24 mouse cellular contexts compared by ENCODE assay signal in the genomic region with DNA sequence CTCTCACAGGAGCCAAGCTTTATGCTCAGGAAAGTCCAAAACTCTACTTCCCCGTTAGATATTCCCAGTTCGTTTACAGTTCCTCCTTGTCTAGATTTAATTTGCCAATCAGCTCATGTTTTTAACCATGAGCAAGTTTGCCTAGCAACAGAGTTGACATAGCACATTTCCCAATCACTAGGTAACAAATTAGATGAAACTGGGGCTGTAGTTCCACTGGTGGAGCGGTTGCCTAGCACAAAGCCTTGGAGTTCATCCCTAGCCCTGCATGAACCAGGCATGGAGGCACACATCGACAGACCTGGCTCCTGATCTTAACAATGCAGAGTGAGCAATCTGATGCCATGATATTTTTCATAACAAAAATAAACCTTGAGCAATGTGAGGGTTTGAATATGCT. TPM values are rescaled to one million over a fixed set of nuclear protein-coding genes. Genes with fewer than 3 reads are reported as not detected.
A peak's percentile ranks its signal among the peaks of the same experiment; 100 is the strongest.
DNase-seq lines count a peak whose midpoint lies in the region; ATAC-seq and TF ChIP-seq lines count a peak whose summit lies in the region.
"Had no signal": no experiment of that assay in that cellular context is flagged by ENCODE, and none has a peak within 500 bp of the region (broad histone marks: within the 10 kb centered on the region; RNA-seq: fewer than 3 reads in every experiment).

No protein-coding gene starts in this region.

- ATAC-seq in liver, postnatal 0 days: 0 out of 2 replicates have a peak, but pooled peaks have one; percentile 36
- ATAC-seq in liver, embryonic 11.5 days (replicated peaks; ENCODE audit: low FRiP score): no peak
- no peak for ATAC-seq in neural tube, embryonic 15.5 days (ENCODE audit: low FRiP score)
- ATAC-seq: forebrain, embryonic 15.5 days had no signal

- no peak overlapping the region for H3K4me2 ChIP-seq in liver, postnatal 0 days (ENCODE audit: low read depth, low read length)
- H3K4me2 ChIP-seq in liver, embryonic 11.5 days: no peak overlapping the region
- no peak overlapping the region for H3K4me2 ChIP-seq in neural tube, embryonic 15.5 days
- H3K4me2 ChIP-seq: embryonic facial prominence, embryonic 15.5 days; forebrain, embryonic 15.5 days; heart, embryonic 11.5 days; heart, embryonic 15.5 days; hindbrain, embryonic 14.5 days had no signal

- TF ChIP-seq POLR2A in cerebellum, adult 2 months (IDR thresholded peaks at IDR 0.05; ENCODE audit: borderline replicate concordance, insufficient read depth, low read length): no peak

- H3K27me3 ChIP-seq in liver, postnatal 0 days (ENCODE audit: insufficient read depth, low read length): no peaks in the 10 kb centered on the region
- H3K27me3 ChIP-seq in liver, embryonic 11.5 days (replicated peaks; ENCODE audit: control insufficient read depth, insufficient read depth, low read length): no peaks in the 10 kb centered on the region
- H3K27me3 ChIP-seq in cerebellum, adult 2 months (ENCODE audit: control insufficient read depth, insufficient read depth, low read length): no peaks in the 10 kb centered on the region
- H3K27me3 ChIP-seq in neural tube, embryonic 15.5 days (replicated peaks): no peaks in the 10 kb centered on the region
- H3K27me3 ChIP-seq: embryonic facial prominence, embryonic 15.5 days; forebrain, embryonic 15.5 days; heart, embryonic 15.5 days had no signal

- TF ChIP-seq CTCF in liver, postnatal 0 days (IDR thresholded peaks at IDR 0.05; ENCODE audit: low read depth): no peak
- TF ChIP-seq CTCF in cerebellum, adult 2 months (IDR thresholded peaks at IDR 0.05; ENCODE audit: borderline replicate concordance, insufficient read depth, low read depth, low read length): no peak

- DNase-seq in frontal cortex, postnatal 10 days (ENCODE audit: low spot score in 2 of 2): peak; percentile 12 to 14
- no peak for DNase-seq in frontal cortex, postnatal 14 days (ENCODE audit: low spot score in 2 of 2)
- DNase-seq in liver, postnatal 0 days: no peak
- no peak for DNase-seq in liver, embryonic 11.5 days (ENCODE audit: low spot score)
- peak; percentile 53 for DNase-seq in layer of hippocampus, adult 9-11 months
- DNase-seq in telencephalon, adult 2 months (ENCODE audit: low read depth, low spot score): peak; percentile 16
- no peak for DNase-seq in cerebellum, adult 2 months
- DNase-seq: adrenal gland, postnatal 14 days; cerebellum, adult 18-20 months; cerebellum, postnatal 10 days; embryo, embryonic 11 days; gastrocnemius, adult 2 months; gastrocnemius, postnatal 25 days; heart, adult 2 months; heart, postnatal 14 days had no signal

- H3K4me1 ChIP-seq in liver, postnatal 0 days (ENCODE audit: insufficient read depth): no peaks in the 10 kb centered on the region
- H3K4me1 ChIP-seq in liver, embryonic 11.5 days (replicated peaks; ENCODE audit: control insufficient read depth, insufficient read depth, low read length): no peaks in the 10 kb centered on the region
- no peaks in the 10 kb centered on the region for H3K4me1 ChIP-seq in cerebellum, adult 2 months (ENCODE audit: control insufficient read depth, insufficient read depth, low read length)
- no peaks in the 10 kb centered on the region for H3K4me1 ChIP-seq in neural tube, embryonic 15.5 days
- H3K4me1 ChIP-seq: embryonic facial prominence, embryonic 15.5 days; forebrain, embryonic 10.5 days; forebrain, embryonic 15.5 days; heart, embryonic 15.5 days; hindbrain, embryonic 10.5 days had no signal

- no peak overlapping the region for H3K27ac ChIP-seq in liver, postnatal 0 days (ENCODE audit: low read depth)
- H3K27ac ChIP-seq in liver, embryonic 11.5 days (ENCODE audit: low read depth, low read length): no peak overlapping the region
- no peak overlapping the region for H3K27ac ChIP-seq in cerebellum, adult 2 months (ENCODE audit: insufficient read depth, low read length)
- H3K27ac ChIP-seq in neural tube, embryonic 15.5 days (replicated peaks): no peak overlapping the region
- H3K27ac ChIP-seq: embryonic facial prominence, embryonic 15.5 days; forebrain, embryonic 10.5 days; forebrain, embryonic 15.5 days; gastrocnemius, adult 2 months; heart, adult 2 months; heart, embryonic 15.5 days; hindbrain, embryonic 10.5 days; hindbrain, embryonic 14.5 days had no signal

- H3K9ac ChIP-seq in liver, postnatal 0 days (replicated peaks): no peak overlapping the region
- H3K9ac ChIP-seq in liver, embryonic 11.5 days (ENCODE audit: low read depth, low read length): no peak overlapping the region
- no peak overlapping the region for H3K9ac ChIP-seq in neural tube, embryonic 15.5 days (replicated peaks)
- H3K9ac ChIP-seq: embryonic facial prominence, embryonic 15.5 days; forebrain, embryonic 15.5 days; heart, embryonic 15.5 days; hindbrain, embryonic 14.5 days had no signal

- no peaks in the 10 kb centered on the region for H3K9me3 ChIP-seq in liver, postnatal 0 days (ENCODE audit: low read length)
- H3K9me3 ChIP-seq in liver, embryonic 11.5 days (ENCODE audit: control insufficient read depth, low read length): no peaks in the 10 kb centered on the region
- no peaks in the 10 kb centered on the region for H3K9me3 ChIP-seq in neural tube, embryonic 15.5 days (replicated peaks)
- H3K9me3 ChIP-seq: embryonic facial prominence, embryonic 15.5 days; forebrain, embryonic 10.5 days; forebrain, embryonic 15.5 days; heart, embryonic 15.5 days; hindbrain, embryonic 10.5 days had no signal

- 49% methylated on average over 4 of the region's 4 CpGs for WGBS in liver, postnatal 0 days (ENCODE audit: insufficient replicate concordance)
- WGBS in liver, embryonic 11.5 days: 71% methylated on average over 4 of the region's 4 CpGs
- WGBS in cerebellum, adult 2 months: 37% methylated on average over 4 of the region's 4 CpGs
- WGBS in neural tube, embryonic 15.5 days: 76% methylated on average over 4 of the region's 4 CpGs

- TF ChIP-seq EP300 in liver, postnatal 0 days (IDR thresholded peaks at IDR 0.05; ENCODE audit: low read depth): no peak

- H3K4me3 ChIP-seq in liver, postnatal 0 days (ENCODE audit: low read depth, low read length): no peak overlapping the region
- no peak overlapping the region for H3K4me3 ChIP-seq in liver, embryonic 11.5 days (ENCODE audit: low read depth, low read length)
- H3K4me3 ChIP-seq in cerebellum, adult 2 months (replicated peaks; ENCODE audit: insufficient read depth, low read depth, low read length): no peak overlapping the region
- H3K4me3 ChIP-seq in neural tube, embryonic 15.5 days (replicated peaks): no peak overlapping the region
- H3K4me3 ChIP-seq: embryonic facial prominence, embryonic 15.5 days; erythroblast, embryonic 14.5 days; forebrain, embryonic 10.5 days; forebrain, embryonic 15.5 days; gastrocnemius, adult 2 months; heart, adult 2 months; heart, embryonic 15.5 days; hindbrain, embryonic 10.5 days had no signal

- H3K36me3 ChIP-seq in liver, postnatal 0 days (replicated peaks; ENCODE audit: insufficient read depth, low read length): no peaks in the 10 kb centered on the region
- H3K36me3 ChIP-seq in liver, embryonic 11.5 days (ENCODE audit: control insufficient read depth, insufficient read depth, low read length): no peaks in the 10 kb centered on the region
- no peaks in the 10 kb centered on the region for H3K36me3 ChIP-seq in neural tube, embryonic 15.5 days
- H3K36me3 ChIP-seq: embryonic facial prominence, embryonic 15.5 days; forebrain, embryonic 10.5 days; forebrain, embryonic 15.5 days; heart, embryonic 15.5 days; hindbrain, embryonic 10.5 days had no signal

RNA-seq across cellular contexts. Expression of a gene that starts 50.9 kb away (rescaled TPM):
- polyA plus RNA-seq in liver, postnatal 0 days (2015; fragmentation: Nextera tagmentation; extraction: Ambion mirVana): 0.95 and 1.2 TPM in 2 replicates
- 1.0 and 1.3 TPM in 2 replicates for polyA plus RNA-seq in liver, embryonic 11.5 days (2014; fragmentation: Nextera tagmentation; extraction: Ambion mirVana)
- polyA plus RNA-seq in cerebellum, adult 2 months (2012; rRNA removed): 21.3 and 23.1 TPM in 2 replicates
- polyA plus RNA-seq in neural tube, embryonic 15.5 days (2015; fragmentation: Nextera tagmentation; extraction: Ambion mirVana): 7.6 and 9.6 TPM in 2 replicates
- polyA plus RNA-seq: erythroblast, embryonic 14.5 days had no signal

Comparison
In these comparisons a context has a peak if more than half of its experiments do, and no peak if none do; other contexts are left out.
1. DNase-seq: peak in frontal cortex, postnatal 10 days (2 of 2), layer of hippocampus, adult 9-11 months (single experiment) and telencephalon, adult 2 months (single experiment); none in frontal cortex, postnatal 14 days (0 of 2), liver, postnatal 0 days (single experiment), liver, embryonic 11.5 days (single experiment) and cerebellum, adult 2 months (0 of 2).